Mouse (Mus musculus): ENCODE data around the gene Chpf.

DNA sequence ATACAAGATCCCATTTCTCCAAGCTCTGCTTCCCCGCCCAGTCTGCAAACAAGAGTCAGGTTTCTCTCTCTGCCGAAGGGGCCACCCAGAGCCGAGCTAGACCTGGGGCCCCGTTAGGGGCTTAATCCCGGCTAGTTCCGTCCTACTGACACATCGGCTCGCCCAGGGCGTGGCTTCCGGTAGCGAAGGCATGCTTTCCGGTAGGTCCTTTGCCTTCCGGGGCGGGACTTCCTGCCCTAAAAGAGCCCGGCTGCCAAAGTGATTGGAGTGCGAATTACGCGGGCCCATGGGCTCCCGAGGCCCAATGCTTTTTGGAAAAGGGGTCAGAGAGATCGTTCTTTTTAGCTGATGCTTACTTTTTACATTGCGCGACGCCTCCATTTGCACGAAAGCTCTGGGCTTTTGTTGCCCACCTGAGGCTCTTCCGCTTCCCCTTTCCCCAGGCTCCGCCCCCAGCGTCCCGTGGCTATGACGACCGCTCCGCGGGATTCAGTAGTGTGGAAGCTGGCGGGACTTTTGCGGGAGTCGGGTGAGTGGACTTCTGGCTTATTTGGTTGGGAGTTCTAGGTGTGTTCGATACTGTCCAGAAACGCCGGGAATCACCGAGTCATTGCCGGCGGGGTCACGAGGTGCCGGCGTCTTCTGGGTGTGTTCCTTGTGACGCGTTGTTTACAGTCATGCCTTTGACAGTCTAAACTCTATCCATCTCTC lies 42.4 kb upstream of the Chpf start, which contains the start of gene Stk11ip:
- no peak for TF ChIP-seq CTCF (IDR thresholded peaks at IDR 0.05; ENCODE audit: low read depth)
- TF ChIP-seq EP300 (IDR thresholded peaks at IDR 0.05; ENCODE audit: low read depth), result peak; percentile 78; the same call in 1 of the 2 replicates
